Mouse (Mus musculus) kidney, adult 2 months (tissue): Measurements from ENCODE around the gene Mxra7. TPM values are rescaled to one million over a fixed set of nuclear protein-coding genes. Genes with fewer than 3 reads are reported as not detected.

ENCODE experiments used
- DNase-seq: peaks from one replicate; pipeline ENCODE4 v3.0.0; 2021
- H3K27ac ChIP-seq: fragments of 200-500 bp; 2 replicates; pipeline ENCODE4 v1.5.1; 2012; ENCODE audit warnings: low read depth, low read length, control low read depth, inconsistent platforms; ENCODE audit not compliant: insufficient read depth
- H3K27me3 ChIP-seq: fragments of 200-500 bp; replicated peaks from 2 replicates; pipeline ENCODE4 v1.6.1; 2012; ENCODE audit warnings: mild to moderate bottlenecking, moderate library complexity, low read length, inconsistent platforms; ENCODE audit not compliant: control insufficient read depth, insufficient read depth
- H3K36me3 ChIP-seq: fragments of 200-500 bp; 2 replicates; pipeline ENCODE4 v1.6.1; 2012; ENCODE audit warnings: mild to moderate bottlenecking, moderate library complexity, low read length, inconsistent platforms; ENCODE audit not compliant: control insufficient read depth, insufficient read depth
- H3K4me1 ChIP-seq: fragments of 200-500 bp; 2 replicates; pipeline ENCODE4 v1.6.1; 2011; ENCODE audit warnings: low read length; ENCODE audit not compliant: control insufficient read depth, insufficient read depth
- H3K4me3 ChIP-seq: fragments of 200-500 bp; 2 replicates; pipeline ENCODE4 v1.5.1; 2011; ENCODE audit warnings: mild to moderate bottlenecking, low read depth, low read length, control low read depth; ENCODE audit not compliant: insufficient read depth
- CTCF ChIP-seq: fragments of 200-500 bp; conservative IDR thresholded peaks from 2 replicates; pipeline ENCODE4 v1.5.1; 2011; ENCODE audit warnings: low read depth, mild to moderate bottlenecking, control low read depth, low read length, moderate library complexity, mixed read lengths; ENCODE audit not compliant: insufficient read depth, insufficient read length
- POLR2A ChIP-seq: fragments of 200-500 bp; IDR thresholded peaks from one replicate; pipeline ENCODE4 v1.6.1; 2011; ENCODE audit warnings: low read depth, low read length, control low read depth
- WGBS: fragments of 180-500 bp; shearing (Covaris S2); methylation state at CpG from one replicate; pipeline ENCODE4 v1.1.7; 2018; 5-methylcytosine and 5-hydroxymethylcytosine counted together
- polyA plus RNA-seq: library from polyadenylated mRNA; depleted of rRNA; stranded (reverse); fragments of >200 nt; gene quantifications from 2 replicates; pipeline ENCODE4 v1.2.3, GENCODE M21; 2012

Gene Mxra7
- polyA plus RNA-seq, 1 experiment = 11.3 TPM

DNA sequence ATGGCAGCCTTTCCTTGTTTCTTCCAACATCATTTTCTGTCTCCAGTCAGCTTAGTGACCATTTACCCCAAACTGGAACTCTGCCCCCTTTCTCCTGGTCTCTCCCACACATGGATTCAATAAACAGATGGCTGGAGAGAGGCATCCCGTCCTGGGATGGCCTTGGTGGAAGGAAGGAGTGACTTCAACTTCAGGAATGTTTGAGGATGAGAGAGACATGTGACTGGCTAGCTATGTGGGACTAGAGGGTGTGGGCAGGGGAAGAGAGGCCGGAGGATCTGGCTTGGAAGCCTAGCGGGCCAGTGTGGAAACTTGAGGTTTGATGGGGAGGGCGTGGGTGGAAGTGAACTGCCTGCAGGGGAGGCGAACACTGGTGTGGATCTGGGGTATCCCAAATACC lies 11.1 kb downstream of the Mxra7 start:
- Histone ChIP-seq H3K27ac (0 out of 2 replicates have a peak overlapping the region, but pooled peaks have one; percentile 22), H3K36me3 (no peaks in the 10 kb centered on the region), H3K27me3 (no peaks in the 10 kb centered on the region), H3K4me1 (0 out of 2 replicates have a peak, but pooled peaks cover 9% of the 10 kb centered on the region), H3K4me3 (no peak overlapping the region)
- 76% methylated on average over 5 of the region's 5 CpGs for WGBS
- no peak for TF ChIP-seq POLR2A
- DNase-seq = peak; percentile 27

GRCm38 (mm10) chr11:116814884-116815415 lies 12.9 kb downstream of the Mxra7 start:
- WGBS = 56% methylated on average over 7 of the region's 7 CpGs
- Histone ChIP-seq H3K4me3 (no peak overlapping the region), H3K27ac (peak overlapping the region; percentile 62), H3K36me3 (no peaks in the 10 kb centered on the region), H3K4me1 (0 out of 2 replicates have a peak, but pooled peaks cover 6% of the 10 kb centered on the region), H3K27me3 (no peaks in the 10 kb centered on the region)
- DNase-seq = no peak
- no peak for TF ChIP-seq CTCF
- no peak for TF ChIP-seq POLR2A

DNA sequence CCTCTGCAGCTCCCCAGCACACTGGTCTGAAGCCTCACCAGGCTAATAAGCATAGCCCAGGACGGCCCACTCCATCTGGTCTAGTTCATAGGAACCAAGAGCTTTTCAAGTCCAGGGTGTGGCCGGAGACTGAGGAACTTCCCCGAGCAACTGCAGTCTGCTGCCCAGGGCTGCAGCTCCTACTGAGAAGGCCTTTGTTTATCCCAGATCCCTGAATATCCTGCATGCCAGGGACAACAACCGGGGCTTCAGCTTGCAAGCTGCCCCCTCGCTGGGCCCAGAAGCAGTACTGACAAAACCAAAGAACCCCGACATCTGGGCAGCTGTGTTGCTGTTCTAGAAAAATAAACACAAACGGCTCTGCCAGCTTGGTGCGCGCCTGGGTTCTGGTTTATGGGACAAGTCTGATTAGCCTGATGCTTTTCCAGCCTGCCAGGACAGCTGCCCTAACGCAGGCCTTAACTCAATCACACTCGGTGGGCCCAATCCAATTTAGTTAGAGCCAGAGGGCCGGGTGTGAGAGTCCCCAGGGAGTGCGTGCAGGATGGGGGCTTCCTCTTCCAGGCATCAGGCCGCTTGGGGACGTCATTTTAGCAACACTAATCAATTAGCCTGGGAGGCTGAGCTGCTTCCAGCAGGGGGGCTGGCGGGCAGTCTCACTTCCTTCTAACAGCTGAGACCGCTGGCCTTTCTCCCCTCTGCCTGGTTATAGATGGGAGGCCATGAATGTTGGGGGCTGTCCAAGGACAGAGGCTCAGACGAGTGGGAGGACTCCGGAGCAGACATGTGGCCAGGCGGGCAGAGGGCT lies 13.6 kb downstream of the Mxra7 start:
- H3K4me1 ChIP-seq = 0 out of 2 replicates have a peak, but pooled peaks cover 6% of the 10 kb centered on the region
- no peak overlapping the region for H3K4me3 ChIP-seq
- peak overlapping the region; percentile 62 for H3K27ac ChIP-seq
- H3K27me3 ChIP-seq = no peaks in the 10 kb centered on the region
- WGBS = 54% methylated on average over 20 of the region's 20 CpGs
- TF ChIP-seq POLR2A (no peak), CTCF (no peak)
- DNase-seq = peak; percentile 66
- no peaks in the 10 kb centered on the region for H3K36me3 ChIP-seq

DNA sequence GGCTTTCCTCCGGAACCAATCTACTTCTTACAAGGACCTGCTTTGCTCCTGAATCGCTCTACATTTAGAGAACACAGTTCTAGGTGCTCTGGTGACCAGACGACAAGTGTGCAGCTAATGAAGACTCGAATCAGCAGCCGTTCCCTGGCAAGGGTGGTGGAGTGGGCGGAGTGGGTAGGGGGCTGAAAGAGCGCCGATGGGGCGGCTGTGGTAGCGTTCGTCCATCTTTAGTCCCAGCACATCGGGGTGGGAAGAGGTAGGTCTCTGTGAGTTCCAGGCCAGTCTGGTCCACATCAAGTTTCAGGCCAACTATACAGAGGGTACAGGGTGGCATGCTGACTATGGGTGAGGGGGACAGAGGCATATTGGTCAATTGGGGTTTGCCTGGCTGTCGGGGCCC lies 14.2 kb downstream of the Mxra7 start:
- 0 out of 2 replicates have a peak, but pooled peaks cover 6% of the 10 kb centered on the region for H3K4me1 ChIP-seq
- 89% methylated on average over 13 of the region's 13 CpGs for WGBS
- DNase-seq = no peak
- H3K27me3 ChIP-seq = no peaks in the 10 kb centered on the region
- peak overlapping the region; percentile 62 for H3K27ac ChIP-seq
- TF ChIP-seq POLR2A (no peak), CTCF (no peak)
- H3K36me3 ChIP-seq = no peaks in the 10 kb centered on the region
- no peak overlapping the region for H3K4me3 ChIP-seq

- Histone ChIP-seq H3K4me3 (no peak overlapping the region), H3K27ac (no peak overlapping the region), H3K36me3 (no peaks in the 10 kb centered on the region), H3K4me1 (0 out of 2 replicates have a peak, but pooled peaks cover 6% of the 10 kb centered on the region), H3K27me3 (no peaks in the 10 kb centered on the region)
- TF ChIP-seq POLR2A = no peak
- no peak for TF ChIP-seq CTCF
- 64% methylated on average over 21 of the region's 21 CpGs for WGBS
- DNase-seq = peak; percentile 33
These were observed 14.9 kb downstream of the Mxra7 start for GRCm38 (mm10) chr11:116812793-116813529.

- H3K4me3 ChIP-seq = peak overlapping the region; percentile 3; the same call in 1 of the 2 replicates
- DNase-seq = peak; percentile 60
These were observed 16.6 kb downstream of the Mxra7 start for GRCm38 (mm10) chr11:116810983-116811901.

More at GRCm38 (mm10) chr11:116810983-116811901, 16.6 kb downstream of the Mxra7 start:
- Histone ChIP-seq H3K27me3 (no peaks in the 10 kb centered on the region), H3K4me1 (0 out of 2 replicates have a peak, but pooled peaks cover 6% of the 10 kb centered on the region), H3K36me3 (no peaks in the 10 kb centered on the region), H3K27ac (no peak overlapping the region)
- 20% methylated on average over 32 of the region's 32 CpGs for WGBS
- TF ChIP-seq POLR2A (no peak), CTCF (no peak)
